Mouse (Mus musculus) ovary, adult 10 weeks (tissue): ENCODE measurements around the gene Btbd1. TPM values are rescaled to one million over a fixed set of nuclear protein-coding genes. Genes with fewer than 3 reads are reported as not detected.

Source experiments
- polyA plus RNA-seq: library from polyadenylated mRNA; stranded (reverse); fragments of 350-450 nt; fragmentation: Illumina TruSeq; extraction: RNeasy Lipid Tissue Mini Kit (QIAGEN cat#74804); gene quantifications from one replicate; pipeline ENCODE4 v1.2.3, GENCODE M21; 2014

The Btbd1 gene
- 392 TPM for polyA plus RNA-seq

GRCm38 (mm10) chr7:81829379-81829894, at the start of gene Btbd1:
TSS of gene Btbd1 (minus strand) at chr7:81829431.

DNA sequence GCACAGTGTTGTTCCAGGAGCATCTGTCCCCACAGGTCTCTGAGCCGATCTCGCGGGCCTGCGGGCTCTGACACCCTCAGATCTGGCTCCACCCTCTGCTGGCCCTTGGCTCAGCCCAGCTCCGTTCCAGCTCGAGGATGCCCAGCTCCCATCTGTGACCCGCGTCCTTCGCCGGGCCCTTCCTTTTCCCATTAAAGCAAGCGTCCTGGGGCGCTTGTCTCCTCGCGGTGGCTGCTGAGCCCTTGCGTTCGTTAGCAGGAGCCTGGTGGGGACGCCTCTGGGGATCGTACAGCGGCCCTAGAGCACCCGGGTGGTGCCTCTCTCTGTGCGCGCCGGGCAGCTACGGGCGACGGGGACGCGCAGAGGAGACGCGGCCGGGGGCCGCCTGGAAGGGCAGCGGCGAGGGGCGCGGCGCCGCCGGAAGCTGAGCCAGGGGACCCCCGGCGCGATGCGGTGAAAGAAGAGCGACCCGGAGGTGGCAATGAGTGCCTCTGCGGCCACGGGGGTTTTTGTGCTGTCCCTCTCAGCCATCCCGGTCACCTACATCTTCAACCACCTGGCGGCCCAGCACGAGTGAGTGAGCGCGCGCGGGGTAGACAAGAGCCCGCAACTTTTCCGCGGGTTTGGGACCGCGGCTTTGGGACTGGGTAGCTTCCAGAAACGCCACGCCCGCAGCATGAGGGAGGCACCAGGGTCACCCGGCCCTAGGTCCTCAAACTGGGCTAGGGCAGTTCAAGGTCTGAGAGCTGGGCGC, 29.9 kb upstream of the Btbd1 start, which contains the start of gene Tm6sf1:
Tm6sf1 (plus strand) TSS at position 34 of the 754 bp plus-strand sequence.

DNA sequence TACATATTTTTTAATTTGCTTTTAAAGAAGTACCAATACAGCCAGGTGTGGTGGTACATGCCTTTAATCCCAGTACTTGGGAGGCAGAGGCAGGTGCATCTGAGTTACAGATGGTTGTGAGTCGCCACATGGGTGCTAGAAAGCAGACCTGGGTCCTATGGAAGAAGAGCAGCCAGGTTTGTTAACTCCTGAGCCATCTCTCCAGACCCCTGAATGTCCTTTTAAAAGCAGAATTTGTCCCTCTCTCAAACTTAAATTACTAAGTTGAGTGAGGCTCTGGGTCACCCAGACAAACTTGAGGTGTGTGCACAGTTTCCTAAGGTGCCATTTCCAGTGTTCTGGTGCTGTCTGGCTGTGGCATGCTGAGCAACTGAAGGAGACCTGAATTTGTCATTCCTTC, 26.5 kb upstream of the Btbd1 start, which contains the start of gene Gm10160:
Gm10160 (minus strand) TSS at position 101 of the 400 bp plus-strand sequence.

DNA sequence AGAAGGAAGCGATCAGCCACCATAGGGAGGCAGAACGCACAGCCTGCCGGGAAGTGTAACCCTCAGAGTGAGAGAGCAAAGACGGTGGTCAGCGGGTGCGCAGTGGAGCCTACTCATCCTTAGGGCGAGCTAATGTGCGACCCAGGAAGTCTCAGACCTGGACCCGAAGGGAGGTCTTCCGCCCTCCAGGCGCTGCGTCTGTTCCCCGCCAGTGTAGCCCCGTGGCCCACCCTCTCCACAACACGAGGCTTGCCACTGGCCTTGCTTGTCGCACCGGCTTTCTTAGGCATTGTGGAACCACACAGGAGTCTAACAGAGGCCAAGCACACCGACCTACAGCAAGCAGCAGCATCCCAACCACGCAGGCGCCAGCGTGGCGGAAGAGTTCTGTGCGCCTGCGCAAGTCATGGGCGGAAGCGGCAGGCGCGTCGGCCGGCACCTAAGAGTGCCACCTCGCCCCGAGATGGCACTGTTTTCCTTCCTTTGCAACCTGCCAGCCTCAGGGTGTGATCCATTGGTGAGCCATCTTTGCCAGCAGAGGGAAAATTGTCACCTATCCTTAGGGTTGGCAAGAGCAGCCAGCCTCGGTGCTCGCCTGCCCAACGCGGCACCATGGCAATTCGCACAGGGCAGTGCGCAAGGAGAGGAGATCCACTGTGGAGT, 40.0 kb downstream of the Btbd1 start, which contains the start of gene 3110040N11Rik:
3110040N11Rik (minus strand) TSS at position 384 of the 663 bp plus-strand sequence.

DNA sequence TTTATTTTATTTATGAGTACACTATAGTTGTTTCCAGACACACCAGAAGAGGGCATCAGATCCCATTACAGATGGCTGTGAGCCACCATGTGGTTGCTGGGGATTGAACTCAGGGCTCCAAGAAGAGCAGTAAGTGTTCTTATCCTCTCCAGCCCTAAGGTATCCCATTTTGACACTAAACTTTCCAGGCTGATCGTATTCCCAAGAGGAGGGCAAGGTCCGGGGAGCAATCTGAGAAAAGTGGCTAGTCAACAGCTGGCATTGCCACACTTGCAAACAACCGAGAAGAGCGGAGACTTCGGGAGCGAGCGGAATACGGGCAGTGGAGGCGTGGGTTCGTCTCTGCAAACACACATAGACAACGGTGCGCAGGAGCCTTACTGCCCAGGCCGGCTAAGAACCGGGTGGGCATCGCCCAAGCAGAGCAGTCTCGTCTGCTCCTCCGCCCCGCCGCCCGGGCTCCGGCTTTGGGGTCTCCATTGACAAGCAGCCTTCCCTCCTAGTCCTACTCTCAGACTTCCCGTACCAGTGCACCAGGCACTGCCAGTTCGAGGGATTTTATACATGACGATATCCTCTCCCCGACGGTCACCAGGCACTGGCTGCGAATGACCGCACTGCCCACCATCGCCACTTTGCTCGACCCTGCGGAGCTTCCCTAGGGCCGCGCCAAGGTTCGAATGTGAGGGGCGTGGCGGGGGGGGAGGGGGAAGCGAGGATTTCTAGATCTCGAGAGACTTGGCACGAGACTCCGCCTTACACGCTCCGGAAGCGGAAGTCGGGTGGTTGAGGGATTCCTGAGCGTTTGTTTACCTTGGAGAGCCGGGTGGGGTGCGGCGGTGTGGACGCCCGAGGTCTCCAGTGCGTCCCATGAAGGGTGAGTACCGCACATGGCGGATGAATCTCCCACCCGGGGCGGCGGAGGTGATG, 66.8 kb downstream of the Btbd1 start, which contains the start of gene Ramac:
Ramac (plus strand) TSS at position 746 of the 930 bp plus-strand sequence.

Other genes starting within 250 kb of the Btbd1 start
- gene Homer2, start 121.9 kb downstream of the Btbd1 start, polyA plus RNA-seq: 2.4 TPM
- 223 TPM for gene Ramac, start 66.5 kb downstream of the Btbd1 start, polyA plus RNA-seq
- 6.2 TPM for gene 3110040N11Rik, start 40.0 kb downstream of the Btbd1 start, polyA plus RNA-seq
- gene Gm10160, start 26.4 kb upstream of the Btbd1 start, polyA plus RNA-seq: not detected
- gene Tm6sf1, start 29.6 kb upstream of the Btbd1 start, polyA plus RNA-seq: 39.1 TPM
- gene Hdgfl3, start 105.0 kb upstream of the Btbd1 start, polyA plus RNA-seq: 89.7 TPM
- 8.2 TPM for gene Bnc1, start 162.9 kb upstream of the Btbd1 start, polyA plus RNA-seq